Mouse (Mus musculus): Measurements from ENCODE around the gene Specc1. TPM values are rescaled to one million over a fixed set of nuclear protein-coding genes. Genes with fewer than 3 reads are reported as not detected.

Gene Specc1
- polyA plus RNA-seq, 1 experiment from 2014 or later, result 10.0 TPM

Other genes starting within 250 kb of the Specc1 start
- not detected in 2 replicates for gene Slc5a10, start 235.9 kb upstream of the Specc1 start, polyA plus RNA-seq (2014; fragmentation: Nextera tagmentation; extraction: Ambion mirVana)
- gene Prpsap2, start 194.7 kb upstream of the Specc1 start, polyA plus RNA-seq (2014; fragmentation: Nextera tagmentation; extraction: Ambion mirVana), result 25.4 and 28.9 TPM in 2 replicates
- gene Ulk2, start 101.7 kb upstream of the Specc1 start, polyA plus RNA-seq (2014; fragmentation: Nextera tagmentation; extraction: Ambion mirVana), result 19.2 and 20.4 TPM in 2 replicates
- 19.1 and 22.1 TPM in 2 replicates for gene Akap10, start 26.5 kb upstream of the Specc1 start, polyA plus RNA-seq (2014; fragmentation: Nextera tagmentation; extraction: Ambion mirVana)

All from stomach, embryonic 14.5 days (tissue).